Mouse (Mus musculus): ENCODE results near the gene Wrap73. TPM values are rescaled to one million over a fixed set of nuclear protein-coding genes. Genes with fewer than 3 reads are reported as not detected.

Wrap73 gene
- polyA plus RNA-seq, 1 experiment from 2014 or later, result 37.3 TPM

GRCm38 (mm10) chr4:154109216-154109849, 32.8 kb upstream of the Wrap73 start:
- Histone ChIP-seq H3K9ac (replicated peaks; ENCODE audit: low read depth, low read length) (no peak overlapping the region), H3K27me3 (ENCODE audit: control insufficient read depth, insufficient read depth, low read length) (no peaks in the 10 kb centered on the region), H3K4me3 (ENCODE audit: low read depth, low read length) (no peak overlapping the region), H3K4me2 (ENCODE audit: low read depth, low read length) (no peak overlapping the region), H3K9me3 (ENCODE audit: control insufficient read depth, low read length) (no peaks in the 10 kb centered on the region), H3K27ac (ENCODE audit: low read depth, low read length) (no peak overlapping the region), H3K36me3 (ENCODE audit: control insufficient read depth, insufficient read depth, low read length) (no peaks in the 10 kb centered on the region), H3K4me1 (ENCODE audit: control insufficient read depth, insufficient read depth, low read length) (no peaks in the 10 kb centered on the region)
- WGBS, result 53% methylated on average over 17 of the region's 18 CpGs
- peak; percentile 54; the same call in 1 of the 2 replicates for ATAC-seq (ENCODE audit: low read depth)

- no peak for ATAC-seq (ENCODE audit: low read depth)
Observed at GRCm38 (mm10) chr4:154109850-154110243, 32.3 kb upstream of the Wrap73 start.

GRCm38 (mm10) chr4:154116421-154116820, 25.8 kb upstream of the Wrap73 start:
- 48% methylated on average over 7 of the region's 7 CpGs for WGBS
- Histone ChIP-seq H3K27me3 (ENCODE audit: control insufficient read depth, insufficient read depth, low read length) (no peaks in the 10 kb centered on the region), H3K36me3 (ENCODE audit: control insufficient read depth, insufficient read depth, low read length) (no peaks in the 10 kb centered on the region), H3K27ac (ENCODE audit: low read depth, low read length) (no peak overlapping the region), H3K4me1 (ENCODE audit: control insufficient read depth, insufficient read depth, low read length) (no peaks in the 10 kb centered on the region), H3K9ac (replicated peaks; ENCODE audit: low read depth, low read length) (no peak overlapping the region), H3K9me3 (ENCODE audit: control insufficient read depth, low read length) (no peaks in the 10 kb centered on the region), H3K4me2 (ENCODE audit: low read depth, low read length) (no peak overlapping the region), H3K4me3 (ENCODE audit: low read depth, low read length) (no peak overlapping the region)
- ATAC-seq (ENCODE audit: low read depth), result no peak

More at GRCm38 (mm10) chr4:154109850-154110243, 32.3 kb upstream of the Wrap73 start:
- H3K4me1 ChIP-seq (ENCODE audit: control insufficient read depth, insufficient read depth, low read length), result no peaks in the 10 kb centered on the region
- H3K27me3 ChIP-seq (ENCODE audit: control insufficient read depth, insufficient read depth, low read length), result no peaks in the 10 kb centered on the region
- no peaks in the 10 kb centered on the region for H3K9me3 ChIP-seq (ENCODE audit: control insufficient read depth, low read length)
- H3K27ac ChIP-seq (ENCODE audit: low read depth, low read length), result no peak overlapping the region
- WGBS, result 77% methylated on average over 11 of the region's 11 CpGs
- H3K4me3 ChIP-seq (ENCODE audit: low read depth, low read length), result no peak overlapping the region
- H3K36me3 ChIP-seq (ENCODE audit: control insufficient read depth, insufficient read depth, low read length), result no peaks in the 10 kb centered on the region
- H3K9ac ChIP-seq (replicated peaks; ENCODE audit: low read depth, low read length), result no peak overlapping the region
- no peak overlapping the region for H3K4me2 ChIP-seq (ENCODE audit: low read depth, low read length)

- no peak for ATAC-seq (ENCODE audit: low read depth)
- no peak overlapping the region for H3K27ac ChIP-seq (ENCODE audit: low read depth, low read length)
- H3K4me2 ChIP-seq (ENCODE audit: low read depth, low read length), result no peak overlapping the region
- H3K4me3 ChIP-seq (ENCODE audit: low read depth, low read length), result no peak overlapping the region
- H3K4me1 ChIP-seq (ENCODE audit: control insufficient read depth, insufficient read depth, low read length), result no peaks in the 10 kb centered on the region
- no peaks in the 10 kb centered on the region for H3K9me3 ChIP-seq (ENCODE audit: control insufficient read depth, low read length)
- H3K9ac ChIP-seq (replicated peaks; ENCODE audit: low read depth, low read length), result no peak overlapping the region
- H3K36me3 ChIP-seq (ENCODE audit: control insufficient read depth, insufficient read depth, low read length), result no peaks in the 10 kb centered on the region
- H3K27me3 ChIP-seq (ENCODE audit: control insufficient read depth, insufficient read depth, low read length), result no peaks in the 10 kb centered on the region
- WGBS, result 69% methylated on average over 9 of the region's 9 CpGs
Observed at GRCm38 (mm10) chr4:154118782-154119181, 23.4 kb upstream of the Wrap73 start.

- H3K4me3 ChIP-seq (ENCODE audit: low read depth, low read length), result no peak overlapping the region
- ATAC-seq (ENCODE audit: low read depth), result no peak
- no peaks in the 10 kb centered on the region for H3K9me3 ChIP-seq (ENCODE audit: control insufficient read depth, low read length)
- H3K9ac ChIP-seq (replicated peaks; ENCODE audit: low read depth, low read length), result no peak overlapping the region
- H3K4me1 ChIP-seq (ENCODE audit: control insufficient read depth, insufficient read depth, low read length), result no peaks in the 10 kb centered on the region
- no peak overlapping the region for H3K27ac ChIP-seq (ENCODE audit: low read depth, low read length)
- 83% methylated on average over 9 of the region's 9 CpGs for WGBS
- H3K27me3 ChIP-seq (ENCODE audit: control insufficient read depth, insufficient read depth, low read length), result no peaks in the 10 kb centered on the region
- H3K36me3 ChIP-seq (ENCODE audit: control insufficient read depth, insufficient read depth, low read length), result no peaks in the 10 kb centered on the region
- no peak overlapping the region for H3K4me2 ChIP-seq (ENCODE audit: low read depth, low read length)
Observed at GRCm38 (mm10) chr4:154119208-154119607, 23.0 kb upstream of the Wrap73 start.

GRCm38 (mm10) chr4:154121800-154122199, 20.4 kb upstream of the Wrap73 start:
- H3K36me3 ChIP-seq (ENCODE audit: control insufficient read depth, insufficient read depth, low read length), result no peaks in the 10 kb centered on the region
- H3K9ac ChIP-seq (replicated peaks; ENCODE audit: low read depth, low read length), result no peak overlapping the region
- H3K9me3 ChIP-seq (ENCODE audit: control insufficient read depth, low read length), result no peaks in the 10 kb centered on the region
- no peak overlapping the region for H3K4me3 ChIP-seq (ENCODE audit: low read depth, low read length)
- ATAC-seq (ENCODE audit: low read depth), result no peak
- H3K4me2 ChIP-seq (ENCODE audit: low read depth, low read length), result no peak overlapping the region
- no peak overlapping the region for H3K27ac ChIP-seq (ENCODE audit: low read depth, low read length)
- 78% methylated on average over 11 of the region's 11 CpGs for WGBS
- H3K27me3 ChIP-seq (ENCODE audit: control insufficient read depth, insufficient read depth, low read length), result no peaks in the 10 kb centered on the region
- H3K4me1 ChIP-seq (ENCODE audit: control insufficient read depth, insufficient read depth, low read length), result no peaks in the 10 kb centered on the region

GRCm38 (mm10) chr4:154122374-154122773, 19.8 kb upstream of the Wrap73 start:
- Histone ChIP-seq H3K36me3 (ENCODE audit: control insufficient read depth, insufficient read depth, low read length) (no peaks in the 10 kb centered on the region), H3K4me2 (ENCODE audit: low read depth, low read length) (no peak overlapping the region), H3K9ac (replicated peaks; ENCODE audit: low read depth, low read length) (no peak overlapping the region), H3K27me3 (ENCODE audit: control insufficient read depth, insufficient read depth, low read length) (no peaks in the 10 kb centered on the region), H3K27ac (ENCODE audit: low read depth, low read length) (no peak overlapping the region), H3K4me3 (ENCODE audit: low read depth, low read length) (no peak overlapping the region), H3K9me3 (ENCODE audit: control insufficient read depth, low read length) (no peaks in the 10 kb centered on the region), H3K4me1 (ENCODE audit: control insufficient read depth, insufficient read depth, low read length) (no peaks in the 10 kb centered on the region)
- ATAC-seq (ENCODE audit: low read depth), result no peak
- 73% methylated on average over 7 of the region's 7 CpGs for WGBS

- ATAC-seq (ENCODE audit: low read depth), result no peak
- no peaks in the 10 kb centered on the region for H3K9me3 ChIP-seq (ENCODE audit: control insufficient read depth, low read length)
- H3K27me3 ChIP-seq (ENCODE audit: control insufficient read depth, insufficient read depth, low read length), result no peaks in the 10 kb centered on the region
- H3K27ac ChIP-seq (ENCODE audit: low read depth, low read length), result no peak overlapping the region
- no peaks in the 10 kb centered on the region for H3K36me3 ChIP-seq (ENCODE audit: control insufficient read depth, insufficient read depth, low read length)
- H3K4me3 ChIP-seq (ENCODE audit: low read depth, low read length), result no peak overlapping the region
- H3K4me1 ChIP-seq (ENCODE audit: control insufficient read depth, insufficient read depth, low read length), result no peaks in the 10 kb centered on the region
- no peak overlapping the region for H3K4me2 ChIP-seq (ENCODE audit: low read depth, low read length)
- H3K9ac ChIP-seq (replicated peaks; ENCODE audit: low read depth, low read length), result no peak overlapping the region
- WGBS, result 79% methylated on average over 6 of the region's 6 CpGs
Observed at GRCm38 (mm10) chr4:154123553-154123952, 18.6 kb upstream of the Wrap73 start.

GRCm38 (mm10) chr4:154125202-154125601, 17.0 kb upstream of the Wrap73 start:
- Histone ChIP-seq H3K27me3 (ENCODE audit: control insufficient read depth, insufficient read depth, low read length) (no peaks in the 10 kb centered on the region), H3K9me3 (ENCODE audit: control insufficient read depth, low read length) (no peaks in the 10 kb centered on the region), H3K9ac (replicated peaks; ENCODE audit: low read depth, low read length) (no peak overlapping the region), H3K4me3 (ENCODE audit: low read depth, low read length) (no peak overlapping the region), H3K36me3 (ENCODE audit: control insufficient read depth, insufficient read depth, low read length) (no peaks in the 10 kb centered on the region), H3K4me1 (ENCODE audit: control insufficient read depth, insufficient read depth, low read length) (no peaks in the 10 kb centered on the region), H3K4me2 (ENCODE audit: low read depth, low read length) (no peak overlapping the region), H3K27ac (ENCODE audit: low read depth, low read length) (no peak overlapping the region)
- 63% methylated on average over 5 of the region's 5 CpGs for WGBS
- ATAC-seq (ENCODE audit: low read depth), result no peak

Measured in neural tube, embryonic 14.5 days (tissue).